Mouse (Mus musculus) lung, embryonic 16.5 days (tissue): ENCODE measurements around the gene Cyp19a1. TPM values are rescaled to one million over a fixed set of nuclear protein-coding genes. Genes with fewer than 3 reads are reported as not detected.

Source experiments
- ATAC-seq: fragments of 200-750 bp; cut with Nextera tagmentation; 2 replicates; pipeline ENCODE4 v1.8.0; 2017; ENCODE audit warnings: low read depth, mild to moderate bottlenecking, moderate library complexity
- H3K27ac ChIP-seq: fragments of 300-500 bp; sonication (generic); 2 replicates; pipeline ENCODE4 v1.5.1; 2014; ENCODE audit warnings: mild to moderate bottlenecking, control low read depth, low read length
- H3K27me3 ChIP-seq: fragments of 300-500 bp; sonication (generic); 2 replicates; pipeline ENCODE4 v1.6.1; 2014; ENCODE audit warnings: low read depth, low read length, mixed read lengths; ENCODE audit not compliant: control insufficient read depth, insufficient read depth
- H3K36me3 ChIP-seq: fragments of 300-500 bp; sonication (generic); 2 replicates; pipeline ENCODE4 v1.6.1; 2014; ENCODE audit warnings: low read length; ENCODE audit not compliant: control insufficient read depth, insufficient read depth
- H3K4me1 ChIP-seq: fragments of 300-500 bp; sonication (generic); replicated peaks from 2 replicates; pipeline ENCODE4 v1.6.1; 2014; ENCODE audit warnings: low read length, mixed read lengths; ENCODE audit not compliant: control insufficient read depth, insufficient read depth
- H3K4me2 ChIP-seq: fragments of 300-500 bp; sonication (generic); 2 replicates; pipeline ENCODE4 v1.6.1; 2014; ENCODE audit warnings: low read depth, low read length, control low read depth
- H3K4me3 ChIP-seq: fragments of 300-500 bp; sonication (generic); 2 replicates; pipeline ENCODE4 v1.5.1; 2014; ENCODE audit warnings: mild to moderate bottlenecking, low read length, control low read depth
- H3K9ac ChIP-seq: fragments of 300-500 bp; sonication (generic); 2 replicates; pipeline ENCODE4 v1.6.1; 2014; ENCODE audit warnings: low read length, control low read depth
- H3K9me3 ChIP-seq: fragments of 300-500 bp; sonication (generic); 2 replicates; pipeline ENCODE4 v1.6.1; 2016; ENCODE audit warnings: low read length; ENCODE audit not compliant: control insufficient read depth
- WGBS: fragments of 180-500 bp; shearing (Covaris S2); extraction: QIAGEN DNeasy Blood & Tissue Kit; methylation state at CpG from one replicate; pipeline ENCODE4 v1.1.7; 2014; 5-methylcytosine and 5-hydroxymethylcytosine counted together
- polyA plus RNA-seq: library from polyadenylated mRNA; unstranded; fragments of >200 nt; fragmentation: Nextera tagmentation; extraction: Ambion mirVana; gene quantifications from 2 replicates; pipeline ENCODE4 v1.2.1, GENCODE M21; 2015

The Cyp19a1 gene
- polyA plus RNA-seq, 1 experiment from 2014 or later = not detected

- Histone ChIP-seq H3K9ac (no peak overlapping the region), H3K27me3 (no peaks in the 10 kb centered on the region), H3K4me3 (no peak overlapping the region), H3K4me1 (no peaks in the 10 kb centered on the region), H3K9me3 (no peaks in the 10 kb centered on the region), H3K4me2 (no peak overlapping the region), H3K27ac (no peak overlapping the region), H3K36me3 (no peaks in the 10 kb centered on the region)
- no peak for ATAC-seq
- WGBS = 57% methylated on average over 5 of the region's 5 CpGs
Observed at GRCm38 (mm10) chr9:54194790-54195189, 73.1 kb downstream of the Cyp19a1 start.

GRCm38 (mm10) chr9:54191435-54191834 lies 76.5 kb downstream of the Cyp19a1 start:
- no peak overlapping the region for H3K9ac ChIP-seq
- H3K4me1 ChIP-seq = no peaks in the 10 kb centered on the region
- H3K9me3 ChIP-seq = no peaks in the 10 kb centered on the region
- H3K36me3 ChIP-seq = no peaks in the 10 kb centered on the region
- 87% methylated on average over 3 of the region's 3 CpGs for WGBS
- no peak overlapping the region for H3K27ac ChIP-seq
- H3K27me3 ChIP-seq = no peaks in the 10 kb centered on the region
- no peak overlapping the region for H3K4me2 ChIP-seq
- no peak for ATAC-seq
- H3K4me3 ChIP-seq = no peak overlapping the region

DNA sequence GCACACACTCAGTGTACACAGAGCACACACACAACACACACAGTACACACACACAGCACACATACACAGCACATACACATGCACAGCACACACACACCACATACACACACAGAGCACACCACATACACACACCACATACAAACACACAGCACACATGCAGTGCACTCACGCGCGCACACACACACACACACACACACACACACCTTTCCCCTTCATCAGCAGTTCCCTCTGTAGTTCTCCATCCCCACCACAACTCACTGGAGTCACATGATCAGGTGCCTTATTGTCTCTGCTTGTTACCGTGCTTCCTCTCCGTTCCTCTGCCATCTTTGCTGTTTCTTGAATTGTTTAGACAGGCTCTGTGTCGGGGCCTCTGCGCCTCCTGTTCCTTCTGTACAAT lies 85.4 kb downstream of the Cyp19a1 start:
- H3K9ac ChIP-seq = no peak overlapping the region
- no peak overlapping the region for H3K4me3 ChIP-seq
- no peak overlapping the region for H3K27ac ChIP-seq
- no peaks in the 10 kb centered on the region for H3K9me3 ChIP-seq
- no peaks in the 10 kb centered on the region for H3K4me1 ChIP-seq
- no peak overlapping the region for H3K4me2 ChIP-seq
- ATAC-seq = no peak
- no peaks in the 10 kb centered on the region for H3K27me3 ChIP-seq
- H3K36me3 ChIP-seq = no peaks in the 10 kb centered on the region
- 71% methylated on average over 7 of the region's 7 CpGs for whole genome bisulfite sequencing

DNA sequence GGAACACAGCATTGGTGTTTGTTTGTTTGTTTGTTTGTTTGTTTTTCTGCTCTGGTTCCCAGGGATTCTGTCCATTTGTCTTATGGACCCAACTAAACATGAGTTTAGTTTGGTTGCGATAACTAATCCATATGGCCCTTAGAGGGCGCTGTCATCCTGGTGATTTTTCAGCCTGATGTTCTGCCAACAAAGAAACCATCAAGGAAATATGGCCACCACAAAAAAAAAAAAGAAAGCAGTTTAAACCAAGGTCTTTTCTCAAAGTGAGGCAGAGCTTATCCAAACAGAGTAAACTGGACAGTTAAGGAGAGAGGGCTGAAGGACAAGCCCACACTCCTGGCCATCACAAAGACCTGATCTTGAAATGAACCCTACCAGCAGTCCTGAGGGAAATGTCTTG lies 86.6 kb downstream of the Cyp19a1 start:
- Histone ChIP-seq H3K4me3 (no peak overlapping the region), H3K27ac (no peak overlapping the region), H3K36me3 (no peaks in the 10 kb centered on the region), H3K27me3 (no peaks in the 10 kb centered on the region), H3K4me2 (no peak overlapping the region), H3K4me1 (no peaks in the 10 kb centered on the region), H3K9ac (no peak overlapping the region), H3K9me3 (no peaks in the 10 kb centered on the region)
- ATAC-seq = no peak
- 5% methylated on average over 2 of the region's 2 CpGs for WGBS

GRCm38 (mm10) chr9:54180216-54180615 lies 87.7 kb downstream of the Cyp19a1 start:
- no peak overlapping the region for H3K4me3 ChIP-seq
- H3K9me3 ChIP-seq = no peaks in the 10 kb centered on the region
- H3K27me3 ChIP-seq = no peaks in the 10 kb centered on the region
- no peak overlapping the region for H3K27ac ChIP-seq
- WGBS = 66% methylated on average over 17 of the region's 17 CpGs
- no peak for ATAC-seq
- no peaks in the 10 kb centered on the region for H3K36me3 ChIP-seq
- H3K4me2 ChIP-seq = no peak overlapping the region
- no peaks in the 10 kb centered on the region for H3K4me1 ChIP-seq
- no peak overlapping the region for H3K9ac ChIP-seq

DNA sequence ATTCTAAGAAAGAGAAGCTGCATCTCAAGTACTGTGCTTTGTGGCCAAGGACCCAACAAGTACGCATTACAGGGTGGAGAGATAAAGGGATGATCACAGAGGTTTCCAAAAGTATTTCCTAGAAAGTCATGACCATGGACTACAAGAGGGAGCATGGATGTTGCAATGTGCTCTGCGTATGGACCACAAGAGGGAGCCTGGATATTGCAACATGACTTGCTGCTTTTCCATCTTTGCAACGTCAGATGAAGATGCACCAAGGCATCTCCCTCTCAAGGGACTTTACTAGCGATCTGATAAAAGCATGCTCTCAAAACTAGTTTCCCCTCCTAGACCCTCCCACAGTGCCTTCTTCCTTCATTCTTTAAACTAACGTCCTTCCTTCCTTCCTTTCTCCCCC lies 98.4 kb downstream of the Cyp19a1 start:
- WGBS = 37% methylated on average over 5 of the region's 5 CpGs
- no peaks in the 10 kb centered on the region for H3K4me1 ChIP-seq
- no peaks in the 10 kb centered on the region for H3K36me3 ChIP-seq

GRCm38 (mm10) chr9:54168425-54168824 lies 99.5 kb downstream of the Cyp19a1 start:
- ATAC-seq = no peak
- Histone ChIP-seq H3K9ac (no peak overlapping the region), H3K27ac (no peak overlapping the region), H3K9me3 (no peaks in the 10 kb centered on the region), H3K4me1 (no peaks in the 10 kb centered on the region), H3K4me2 (no peak overlapping the region), H3K27me3 (no peaks in the 10 kb centered on the region), H3K36me3 (no peaks in the 10 kb centered on the region), H3K4me3 (no peak overlapping the region)
- 74% methylated on average over 10 of the region's 10 CpGs for WGBS

More for the DNA sequence above, 98.4 kb downstream of the Cyp19a1 start:
- Histone ChIP-seq H3K9me3 (no peaks in the 10 kb centered on the region), H3K27ac (no peak overlapping the region), H3K27me3 (no peaks in the 10 kb centered on the region), H3K9ac (no peak overlapping the region), H3K4me2 (no peak overlapping the region), H3K4me3 (no peak overlapping the region)
- ATAC-seq = no peak

GRCm38 (mm10) chr9:54163117-54163516 lies 104.8 kb downstream of the Cyp19a1 start:
- WGBS = 64% methylated on average over 5 of the region's 5 CpGs
- Histone ChIP-seq H3K4me1 (no peaks in the 10 kb centered on the region), H3K27me3 (no peaks in the 10 kb centered on the region), H3K36me3 (no peaks in the 10 kb centered on the region), H3K27ac (no peak overlapping the region), H3K4me2 (no peak overlapping the region), H3K9me3 (no peaks in the 10 kb centered on the region), H3K9ac (no peak overlapping the region), H3K4me3 (no peak overlapping the region)
- ATAC-seq = no peak

DNA sequence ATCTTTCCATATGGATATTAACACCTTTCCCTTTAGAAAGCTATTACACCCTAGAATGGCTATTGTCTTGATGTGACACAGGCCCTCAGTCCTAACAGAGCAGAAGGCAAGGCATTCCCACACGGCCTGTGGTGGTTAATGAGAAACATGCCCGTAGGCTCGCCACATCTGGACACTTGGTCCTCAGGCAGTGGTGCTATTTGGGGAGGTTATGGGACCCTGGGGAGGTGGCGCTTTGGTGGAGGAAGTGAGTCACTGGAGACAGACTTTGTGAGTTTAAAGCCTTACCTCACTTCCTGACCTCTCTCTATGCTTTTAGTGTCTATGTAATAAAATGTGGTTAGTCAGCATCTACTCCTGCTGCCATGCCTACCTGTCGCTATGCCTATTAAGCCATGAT lies 114.2 kb downstream of the Cyp19a1 start:
- no peak overlapping the region for H3K4me2 ChIP-seq
- ATAC-seq = no peak
- WGBS = 79% methylated on average over 5 of the region's 5 CpGs

GRCm38 (mm10) chr9:54139191-54139590 lies 128.7 kb downstream of the Cyp19a1 start:
- ATAC-seq = no peak
- WGBS = 73% methylated on average over 1 of the region's 1 CpGs

More for the DNA sequence above, 114.2 kb downstream of the Cyp19a1 start:
- H3K4me1 ChIP-seq = no peaks in the 10 kb centered on the region
- no peak overlapping the region for H3K9ac ChIP-seq
- no peaks in the 10 kb centered on the region for H3K27me3 ChIP-seq
- H3K4me3 ChIP-seq = no peak overlapping the region
- no peaks in the 10 kb centered on the region for H3K9me3 ChIP-seq
- no peak overlapping the region for H3K27ac ChIP-seq
- H3K36me3 ChIP-seq = no peaks in the 10 kb centered on the region

More at GRCm38 (mm10) chr9:54139191-54139590, 128.7 kb downstream of the Cyp19a1 start:
- Histone ChIP-seq H3K4me1 (no peaks in the 10 kb centered on the region), H3K9ac (no peak overlapping the region), H3K4me2 (no peak overlapping the region), H3K9me3 (no peaks in the 10 kb centered on the region), H3K36me3 (no peaks in the 10 kb centered on the region), H3K4me3 (no peak overlapping the region), H3K27ac (no peak overlapping the region), H3K27me3 (no peaks in the 10 kb centered on the region)
